Mouse (Mus musculus) neural tube, embryonic 10.5 days (tissue): ENCODE measurements around the gene Gm45713.
"Not testable (repeated sequence)": the region's sequence is repeated elsewhere in the genome, so short reads cannot be mapped to it uniquely, and the experiment has no call there.

Source experiments
- DNase-seq: peaks from one replicate; pipeline ENCODE4 v3.0.0-alpha.2; 2017; ENCODE audit warnings: low spot score; ENCODE audit errors: extremely low spot score

The Gm45713 gene

GRCm38 (mm10) chr7:45124224-45125143 is 11.5 kb downstream of the Gm45713 start, which contains the start of gene Rps11:
Gene Rps11, minus strand, starts transcription at chr7:45124439.
- DNase-seq = peak; percentile 100

DNA sequence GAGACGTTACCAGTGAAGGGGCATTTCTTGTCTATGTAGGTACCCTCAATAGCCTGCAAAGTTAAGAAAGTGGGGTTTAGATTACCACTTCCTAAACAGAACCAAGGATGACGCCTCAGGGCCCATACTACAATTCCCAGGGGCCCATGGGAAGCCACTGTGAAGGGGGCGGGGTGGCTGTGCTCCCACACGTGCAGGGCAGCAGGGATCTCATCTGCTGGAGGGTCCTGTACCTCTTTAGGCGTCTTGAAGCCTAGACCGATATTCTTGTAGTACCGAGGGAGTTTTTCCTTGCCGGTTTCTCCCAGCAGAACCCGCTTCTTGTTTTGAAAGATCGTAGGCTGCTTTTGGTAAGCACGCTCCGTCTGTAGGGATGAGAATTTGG is 12.9 kb downstream of the Gm45713 start:
- no peak for DNase-seq

GRCm38 (mm10) chr7:45122561-45123185 is 13.4 kb downstream of the Gm45713 start:
- DNase-seq = no peak

DNA sequence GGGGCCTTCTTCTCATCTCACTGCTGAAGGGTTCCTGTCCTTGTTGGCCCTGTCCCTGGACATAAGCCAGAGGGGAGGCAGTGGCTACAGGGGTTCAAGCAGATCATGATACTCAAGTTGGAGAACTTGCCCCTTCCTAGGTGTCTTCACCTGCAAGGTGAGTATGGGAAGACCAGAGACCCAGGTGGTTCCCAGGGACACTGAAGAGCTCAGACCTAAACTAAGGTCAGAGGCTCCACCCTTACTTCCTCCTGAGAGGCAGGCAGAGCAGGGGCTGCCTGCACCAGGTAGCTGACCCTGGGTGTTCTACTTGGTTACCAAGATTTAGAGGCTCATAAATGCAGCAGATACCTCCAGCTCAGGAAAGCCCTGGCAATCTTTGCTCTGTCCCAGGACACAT is 14.1 kb downstream of the Gm45713 start:
- no peak for DNase-seq

GRCm38 (mm10) chr7:45121404-45121803 is 14.6 kb downstream of the Gm45713 start:
- no peak for DNase-seq

DNA sequence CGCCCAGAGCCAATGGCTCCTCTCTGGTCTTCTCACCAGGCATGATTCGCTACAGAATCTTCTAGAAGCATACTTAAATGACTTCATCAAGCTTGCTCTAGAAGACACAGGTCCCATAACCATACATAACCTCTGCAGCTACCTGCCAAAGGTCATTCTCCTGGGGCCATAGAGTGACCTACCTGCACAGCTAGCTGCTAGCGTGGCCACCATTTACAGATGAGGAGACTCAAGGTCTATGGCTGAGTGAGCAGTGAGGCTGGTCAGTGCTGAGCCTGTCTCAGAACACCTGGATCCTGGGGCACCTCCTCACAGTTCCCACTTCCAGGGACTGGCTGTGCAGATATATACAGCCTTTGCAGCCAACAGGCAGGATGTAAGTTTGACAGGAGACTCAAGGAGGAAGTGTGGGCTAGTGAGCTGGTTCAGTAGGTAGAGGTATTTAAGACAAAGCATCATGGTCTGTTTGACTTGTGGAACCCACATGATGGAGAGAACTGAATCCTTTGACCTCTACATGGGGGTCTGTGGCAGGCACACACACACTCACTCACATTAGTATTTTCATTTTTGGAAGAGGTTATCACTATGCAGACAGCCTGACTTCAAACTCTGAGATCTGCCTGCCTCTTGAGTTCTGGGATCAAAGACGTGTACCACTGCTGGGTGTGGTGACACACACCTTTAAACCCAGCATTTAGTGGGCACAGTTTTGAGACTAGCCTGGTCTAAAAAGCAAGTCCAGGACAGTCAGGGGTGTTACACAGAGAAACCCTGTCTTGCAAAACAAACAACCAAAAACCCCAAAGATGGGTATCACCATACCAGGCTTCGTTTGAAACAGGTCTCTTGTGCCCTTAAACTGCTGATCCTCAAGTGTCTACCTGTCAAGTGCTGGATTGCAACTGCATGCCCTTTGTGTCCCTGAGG is 16.0 kb downstream of the Gm45713 start:
- no peak for DNase-seq

GRCm38 (mm10) chr7:45118336-45118735 is 17.7 kb downstream of the Gm45713 start:
- DNase-seq = no peak

GRCm38 (mm10) chr7:45117566-45117965 is 18.5 kb downstream of the Gm45713 start:
- no peak for DNase-seq

GRCm38 (mm10) chr7:45113476-45113875 is 22.6 kb downstream of the Gm45713 start:
- no peak for DNase-seq

- DNase-seq = no peak
Measured at GRCm38 (mm10) chr7:45112529-45112928, 23.5 kb downstream of the Gm45713 start.

GRCm38 (mm10) chr7:45111940-45112339 is 24.1 kb downstream of the Gm45713 start:
- no peak for DNase-seq

DNA sequence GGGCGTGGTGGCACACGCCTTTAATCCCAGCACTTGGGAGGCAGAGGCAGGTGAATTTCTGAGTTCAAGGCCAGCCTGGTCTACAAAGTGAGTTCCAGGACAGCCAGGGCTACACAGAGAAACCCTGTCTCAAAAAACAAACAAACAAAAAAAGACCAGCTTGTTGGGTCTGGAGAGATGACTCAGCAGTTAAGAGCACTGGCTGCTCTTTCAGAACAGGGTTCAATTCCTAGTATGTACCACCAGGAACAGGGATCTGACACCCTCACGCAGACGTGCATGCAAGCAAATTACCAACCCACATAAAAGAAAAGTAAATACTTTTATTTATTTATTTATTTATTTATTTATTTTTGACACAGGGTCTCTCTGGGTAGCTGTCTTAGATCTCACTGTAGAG is 25.9 kb downstream of the Gm45713 start:
- not testable (repeated sequence) for DNase-seq

DNA sequence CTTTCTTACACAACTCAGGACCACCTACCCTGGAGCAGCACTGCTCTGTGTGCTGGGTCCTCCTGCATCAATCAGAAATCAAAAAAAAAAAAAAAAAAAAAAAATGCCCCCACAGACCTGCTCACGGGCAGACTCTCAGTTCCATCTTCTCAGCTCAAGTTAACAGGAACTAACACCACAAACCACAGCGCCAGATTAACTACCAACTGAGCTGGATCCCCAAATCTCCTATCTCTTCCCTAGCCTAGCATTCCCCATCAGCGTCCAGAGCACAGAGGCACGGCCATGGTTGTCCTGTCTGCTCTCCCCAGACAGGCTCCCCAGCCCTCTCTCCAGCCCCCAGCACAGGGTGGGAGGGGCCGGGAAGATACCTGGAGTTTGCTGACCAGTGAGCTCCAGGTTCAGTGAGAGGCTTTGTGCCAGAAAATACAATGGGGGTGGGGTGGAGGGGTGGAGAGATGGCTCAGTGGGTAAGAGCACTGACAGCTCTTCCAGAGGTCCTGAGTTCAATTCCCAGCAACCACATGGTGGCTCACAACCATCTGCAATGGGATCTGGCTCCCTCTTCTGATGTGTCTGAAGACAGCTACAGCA is 28.9 kb downstream of the Gm45713 start:
- no peak for DNase-seq

DNA sequence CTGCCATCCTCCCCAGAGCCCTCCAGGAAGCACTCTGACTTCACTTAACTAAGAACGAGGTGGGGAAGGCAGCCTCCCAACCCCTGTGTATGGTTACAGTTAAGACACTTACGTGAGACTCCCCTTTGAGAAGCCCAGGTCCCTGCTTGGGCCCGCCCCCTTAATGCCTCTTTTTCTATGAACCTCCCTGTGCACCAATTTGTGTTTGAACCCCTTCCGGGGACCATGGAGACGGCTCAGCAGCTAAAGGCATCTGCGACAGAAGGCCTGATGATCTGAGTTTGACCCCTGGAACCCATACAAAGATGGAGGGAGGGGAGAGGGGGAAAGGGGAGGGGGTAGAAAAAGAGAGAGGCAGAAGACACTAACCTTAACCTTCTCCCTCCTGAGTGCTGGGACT is 29.6 kb downstream of the Gm45713 start:
- peak; percentile 44 for DNase-seq

DNA sequence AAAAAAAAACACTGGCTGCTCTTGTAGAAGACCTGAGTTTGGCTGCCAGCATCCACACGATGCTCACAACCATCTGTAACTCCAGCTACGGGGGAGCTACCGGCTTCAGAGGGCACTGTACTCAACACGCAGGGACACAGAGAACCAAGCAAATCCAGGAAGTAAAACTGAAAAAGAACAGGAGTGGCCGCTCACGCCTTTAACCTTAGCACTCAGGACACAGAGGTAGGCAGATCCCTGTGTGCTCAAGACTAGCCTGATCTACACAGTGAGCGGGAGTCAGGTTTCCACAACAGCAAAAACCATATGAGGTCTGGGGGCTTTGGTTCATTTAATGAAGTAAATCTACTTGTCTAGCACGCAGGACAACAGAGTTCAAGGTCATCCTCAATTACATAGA is 30.5 kb downstream of the Gm45713 start:
- DNase-seq = no peak

DNA sequence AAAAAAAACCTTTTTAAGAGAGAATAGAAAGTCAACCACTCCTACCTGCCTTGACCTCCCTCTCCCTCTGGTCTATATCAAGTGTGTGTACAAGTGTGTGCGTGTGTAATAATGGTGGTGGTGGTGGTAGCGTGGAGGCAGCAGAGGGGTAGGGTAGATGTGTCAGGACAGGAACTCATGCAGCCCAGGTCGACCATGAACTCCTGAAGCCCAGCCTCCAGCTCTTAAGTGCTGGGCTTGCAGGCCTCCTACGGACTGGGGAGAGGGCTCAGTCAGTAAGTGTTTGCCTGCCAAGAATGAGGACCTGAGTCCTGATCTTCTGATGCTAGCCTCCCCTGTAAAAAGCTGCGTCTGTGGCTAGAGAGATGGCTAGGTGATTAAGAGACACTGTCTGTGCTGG is 31.1 kb downstream of the Gm45713 start:
- DNase-seq = no peak

DNA sequence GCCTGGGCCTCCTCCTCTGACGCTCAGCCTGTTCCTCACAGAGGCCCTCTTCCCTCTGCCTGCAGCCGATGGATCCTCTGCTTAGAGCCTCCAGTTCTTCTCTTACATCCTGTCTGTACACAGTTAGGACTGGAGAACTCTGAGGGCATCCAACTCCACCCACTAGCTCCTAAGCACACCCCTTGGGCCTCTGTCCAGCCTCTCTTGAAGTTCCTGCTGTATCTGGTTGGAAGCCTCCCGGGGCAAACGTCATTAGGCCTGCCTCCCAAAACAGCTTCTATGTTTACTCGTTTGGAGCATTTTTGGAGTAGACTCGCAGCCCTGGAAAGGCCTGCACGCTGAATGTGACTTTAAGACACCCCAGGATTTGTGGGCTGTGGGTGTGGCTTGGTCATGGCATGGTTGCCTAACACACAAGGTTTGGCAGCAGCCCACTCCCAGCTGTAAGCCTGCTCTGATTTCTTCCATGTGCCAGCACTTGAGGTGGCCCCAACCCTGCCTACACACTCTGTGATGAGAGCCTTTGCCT is 32.3 kb downstream of the Gm45713 start, which contains the start of gene Fcgrt:
Gene Fcgrt (minus strand): TSS at position 200 of the 529 bp plus-strand sequence.
- no peak for DNase-seq

DNA sequence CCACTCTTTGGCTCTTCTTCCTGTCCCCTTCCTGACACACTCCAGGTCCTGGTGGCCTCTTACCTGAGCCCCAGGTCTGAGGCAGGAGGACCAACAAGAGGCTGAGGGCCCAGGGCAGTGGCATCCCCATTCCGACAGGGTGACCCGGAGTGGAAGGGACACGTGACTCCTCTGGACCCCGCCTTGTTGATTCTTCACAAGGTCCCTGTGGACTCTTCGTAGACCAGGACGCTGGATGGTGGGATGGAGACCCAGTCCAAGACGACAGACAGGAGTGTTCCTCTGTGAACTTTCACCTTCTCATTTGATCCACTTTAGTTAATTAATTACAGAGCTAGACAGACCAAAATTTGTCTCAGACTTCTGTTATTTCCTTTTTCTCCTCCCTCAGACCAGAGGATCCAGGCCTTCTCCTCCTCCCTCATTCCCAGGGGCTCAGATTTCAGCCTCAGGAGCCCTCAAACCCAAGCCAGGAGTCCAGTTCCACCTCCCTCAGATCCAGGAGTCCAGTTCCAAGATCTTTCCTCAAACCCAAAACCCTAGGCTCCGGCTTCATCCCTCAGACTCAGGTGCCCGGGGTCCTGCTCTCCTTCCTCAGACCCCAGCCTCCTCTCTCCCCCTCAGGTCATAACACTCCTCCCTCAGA is 33.0 kb downstream of the Gm45713 start:
- DNase-seq = no peak

DNA sequence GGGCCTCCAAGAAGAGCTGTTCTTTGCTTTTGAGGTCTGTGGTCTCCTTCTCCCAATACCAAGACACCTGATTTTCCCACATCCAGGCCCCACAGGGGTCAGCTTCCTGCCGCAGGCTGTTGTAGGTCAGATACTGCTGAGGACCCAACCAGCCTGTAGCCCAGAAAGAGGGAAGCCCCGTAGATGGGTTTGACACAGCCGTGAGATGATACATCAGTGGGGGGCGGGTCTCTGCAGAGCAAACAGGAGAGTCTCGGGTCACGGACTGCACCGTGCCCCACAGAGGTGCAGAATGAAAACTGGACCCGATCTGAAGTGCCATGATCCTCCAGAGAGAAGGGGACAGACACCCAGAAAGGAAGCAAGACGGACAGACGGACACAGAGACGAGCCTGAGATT is 33.6 kb downstream of the Gm45713 start:
- DNase-seq = no peak

GRCm38 (mm10) chr7:45100046-45100445 is 36.0 kb downstream of the Gm45713 start:
- no peak for DNase-seq
